Mouse (Mus musculus): ENCODE results near the gene Prnp. TPM values are rescaled to one million over a fixed set of nuclear protein-coding genes. Genes with fewer than 3 reads are reported as not detected.

Prnp gene
- polyA plus RNA-seq, 1 experiment, result 4.8 TPM

DNA sequence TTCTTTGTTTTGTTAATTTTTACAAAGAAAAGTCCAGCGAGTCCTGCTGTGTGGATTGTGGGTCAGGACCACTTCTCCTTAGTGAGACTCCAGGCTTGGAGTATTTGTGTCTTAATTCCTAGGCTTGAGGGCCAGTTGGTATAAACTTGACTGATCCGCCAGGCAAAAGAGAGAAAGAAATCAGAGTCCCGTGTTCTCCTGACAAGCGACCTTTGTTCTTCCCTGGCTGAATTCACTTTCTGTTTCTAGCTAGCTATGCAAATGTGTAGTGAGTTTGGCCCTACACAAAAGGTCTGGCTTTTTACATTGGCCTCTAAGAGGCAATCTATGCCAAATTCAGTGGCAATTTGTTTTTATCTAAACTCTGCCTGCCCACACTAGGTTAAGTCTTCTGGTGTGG lies 28.0 kb upstream of the Prnp start:
- Histone ChIP-seq H3K36me3 (ENCODE audit: control insufficient read depth) (no peaks in the 10 kb centered on the region), H3K9me3 (ENCODE audit: control insufficient read depth, low read length) (no peaks in the 10 kb centered on the region), H3K4me3 (replicated peaks) (no peak overlapping the region), H3K27me3 (ENCODE audit: control insufficient read depth) (peaks cover 39% of the 10 kb centered on the region), H3K4me1 (ENCODE audit: control insufficient read depth) (no peaks in the 10 kb centered on the region)
- TF ChIP-seq GATA1 (IDR thresholded peaks at IDR 0.05; ENCODE audit: low read length), result no peak
- no peak for TF ChIP-seq TAL1 (IDR thresholded peaks at IDR 0.05; ENCODE audit: low read length)

DNA sequence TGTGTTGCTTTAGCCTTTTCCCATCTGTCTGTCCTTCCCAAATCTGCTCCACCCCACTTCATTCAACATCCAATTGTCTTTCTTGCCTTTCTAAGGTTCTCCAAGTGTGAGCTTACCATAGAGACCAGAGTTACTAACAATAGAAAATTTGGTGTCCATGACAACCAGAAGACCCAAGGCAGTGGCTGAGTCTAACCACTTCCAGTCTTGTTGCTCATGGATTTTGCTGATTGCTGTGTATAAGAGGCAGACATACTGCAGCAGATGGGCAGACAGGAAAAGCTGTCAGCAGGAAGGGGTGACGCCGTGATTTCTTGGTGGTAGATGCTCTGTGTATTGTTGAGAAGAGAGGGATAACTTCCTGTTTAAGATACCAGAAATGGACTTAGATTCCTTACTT lies 26.6 kb upstream of the Prnp start:
- no peaks in the 10 kb centered on the region for H3K4me1 ChIP-seq (ENCODE audit: control insufficient read depth)
- no peaks in the 10 kb centered on the region for H3K36me3 ChIP-seq (ENCODE audit: control insufficient read depth)
- TF ChIP-seq TAL1 (IDR thresholded peaks at IDR 0.05; ENCODE audit: low read length), result no peak
- TF ChIP-seq GATA1 (IDR thresholded peaks at IDR 0.05; ENCODE audit: low read length), result no peak
- no peaks in the 10 kb centered on the region for H3K9me3 ChIP-seq (ENCODE audit: control insufficient read depth, low read length)
- no peak overlapping the region for H3K4me3 ChIP-seq (replicated peaks)
- peaks cover 53% of the 10 kb centered on the region for H3K27me3 ChIP-seq (ENCODE audit: control insufficient read depth)

DNA sequence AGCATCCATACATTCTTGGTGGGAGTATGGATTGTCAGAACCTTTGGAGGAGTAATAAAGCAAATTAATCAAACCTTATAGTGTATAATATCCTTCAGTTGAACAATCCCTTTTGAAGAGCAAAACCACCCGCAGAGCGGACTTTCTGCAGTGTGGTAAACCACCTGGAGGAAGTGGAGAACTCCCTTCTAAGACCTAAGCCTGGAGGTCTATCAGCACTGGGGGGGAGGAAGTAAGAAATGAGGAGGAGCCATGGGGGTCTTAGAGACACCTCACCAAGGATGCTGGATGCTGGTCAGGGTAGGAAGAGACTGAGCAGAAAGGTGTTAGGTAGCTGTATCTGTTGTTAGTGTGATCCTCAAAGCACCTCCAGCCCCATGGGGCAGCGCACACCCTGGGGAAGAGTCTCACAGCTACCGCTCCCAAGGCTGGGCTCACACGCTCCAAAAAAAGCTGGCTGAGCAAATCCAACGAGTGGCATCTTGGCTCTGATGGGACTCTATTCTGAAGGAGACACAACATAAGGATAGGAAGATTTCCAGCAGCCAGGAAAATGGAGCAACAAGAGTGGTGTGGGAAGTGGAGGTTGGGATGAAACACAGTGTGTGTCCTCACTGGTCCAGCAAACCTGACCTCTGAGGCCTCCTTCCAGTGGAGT lies 23.1 kb upstream of the Prnp start:
- H3K27me3 ChIP-seq (ENCODE audit: control insufficient read depth), result peaks cover 77% of the 10 kb centered on the region
- H3K36me3 ChIP-seq (ENCODE audit: control insufficient read depth), result no peaks in the 10 kb centered on the region
- no peaks in the 10 kb centered on the region for H3K9me3 ChIP-seq (ENCODE audit: control insufficient read depth, low read length)
- TF ChIP-seq GATA1 (IDR thresholded peaks at IDR 0.05; ENCODE audit: low read length), result no peak
- TF ChIP-seq TAL1 (IDR thresholded peaks at IDR 0.05; ENCODE audit: low read length), result no peak
- no peak overlapping the region for H3K4me3 ChIP-seq (replicated peaks)
- no peaks in the 10 kb centered on the region; the same call in 1 of the 2 replicates for H3K4me1 ChIP-seq (ENCODE audit: control insufficient read depth)

DNA sequence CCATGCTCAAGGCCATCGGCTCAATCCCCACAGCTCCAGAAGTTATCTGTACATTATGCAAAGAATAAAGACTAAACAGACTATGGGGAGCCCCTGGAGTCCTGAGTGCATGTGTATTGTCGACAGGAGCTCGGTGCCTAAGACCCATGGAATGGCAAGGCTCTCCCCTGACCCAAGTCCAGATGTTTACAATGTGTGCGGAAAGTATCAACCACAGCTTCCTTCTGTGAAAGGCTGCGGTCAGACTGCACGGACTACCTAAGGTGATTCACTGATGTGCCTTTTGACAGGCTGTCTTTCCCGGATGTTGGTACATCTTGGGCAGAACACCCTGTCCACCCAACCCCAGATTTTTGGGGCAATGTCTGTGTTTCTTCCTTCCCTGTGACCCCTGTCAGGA lies 21.5 kb upstream of the Prnp start:
- peaks cover 76% of the 10 kb centered on the region for H3K27me3 ChIP-seq (ENCODE audit: control insufficient read depth)
- H3K36me3 ChIP-seq (ENCODE audit: control insufficient read depth), result no peaks in the 10 kb centered on the region
- no peaks in the 10 kb centered on the region for H3K9me3 ChIP-seq (ENCODE audit: control insufficient read depth, low read length)
- TF ChIP-seq TAL1 (IDR thresholded peaks at IDR 0.05; ENCODE audit: low read length), result no peak
- TF ChIP-seq GATA1 (IDR thresholded peaks at IDR 0.05; ENCODE audit: low read length), result no peak
- H3K4me1 ChIP-seq (ENCODE audit: control insufficient read depth), result peaks cover 6% of the 10 kb centered on the region
- no peak overlapping the region for H3K4me3 ChIP-seq (replicated peaks)

DNA sequence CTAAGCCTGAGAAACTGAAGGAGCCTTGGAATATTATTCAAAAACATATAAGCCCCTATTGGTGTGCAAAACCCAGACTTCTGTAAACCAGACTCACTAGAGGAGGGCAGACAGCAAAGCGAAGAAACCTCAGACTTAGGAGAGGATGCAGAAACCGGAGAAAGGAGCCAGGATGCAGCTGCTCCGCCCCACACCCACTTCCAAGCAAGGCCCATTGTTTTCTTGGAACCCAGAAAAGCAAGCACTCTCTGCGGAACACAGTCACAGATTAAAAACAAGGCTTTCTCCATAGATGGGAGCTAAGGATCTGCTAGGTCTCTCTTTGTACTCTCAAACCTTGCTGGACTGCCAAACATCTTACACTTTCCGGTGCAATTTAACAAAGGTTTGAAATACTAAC lies 17.2 kb upstream of the Prnp start:
- no peak overlapping the region for H3K4me3 ChIP-seq (replicated peaks)
- TF ChIP-seq GATA1 (IDR thresholded peaks at IDR 0.05; ENCODE audit: low read length) (no peak), TAL1 (IDR thresholded peaks at IDR 0.05; ENCODE audit: low read length) (no peak)
- peaks cover 48% of the 10 kb centered on the region for H3K27me3 ChIP-seq (ENCODE audit: control insufficient read depth)
- no peaks in the 10 kb centered on the region for H3K36me3 ChIP-seq (ENCODE audit: control insufficient read depth)
- no peaks in the 10 kb centered on the region for H3K9me3 ChIP-seq (ENCODE audit: control insufficient read depth, low read length)
- peaks cover 6% of the 10 kb centered on the region for H3K4me1 ChIP-seq (ENCODE audit: control insufficient read depth)

DNA sequence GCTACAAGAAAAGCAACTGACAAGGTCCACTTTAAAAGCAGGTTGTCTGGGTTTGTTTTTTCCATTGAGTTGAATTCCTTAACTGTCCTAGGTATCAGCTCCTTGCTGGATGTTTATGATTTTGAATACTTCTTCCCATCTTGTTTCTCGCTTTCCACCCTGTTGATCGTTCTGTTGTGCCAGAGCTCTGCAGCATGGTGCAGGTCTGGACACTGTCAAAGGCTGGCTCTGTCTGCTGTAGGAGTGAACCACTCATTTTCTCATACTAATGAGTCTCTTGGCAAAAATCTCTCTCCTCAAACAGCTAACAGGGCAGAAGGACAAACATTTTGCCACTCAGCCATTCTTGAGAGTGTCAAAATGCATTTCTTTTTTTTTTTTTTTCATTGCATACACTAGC lies 14.6 kb upstream of the Prnp start:
- H3K36me3 ChIP-seq (ENCODE audit: control insufficient read depth), result no peaks in the 10 kb centered on the region
- TF ChIP-seq GATA1 (IDR thresholded peaks at IDR 0.05; ENCODE audit: low read length) (no peak), TAL1 (IDR thresholded peaks at IDR 0.05; ENCODE audit: low read length) (no peak)
- peaks cover 37% of the 10 kb centered on the region for H3K27me3 ChIP-seq (ENCODE audit: control insufficient read depth)
- peaks cover 6% of the 10 kb centered on the region for H3K4me1 ChIP-seq (ENCODE audit: control insufficient read depth)
- H3K9me3 ChIP-seq (ENCODE audit: control insufficient read depth, low read length), result no peaks in the 10 kb centered on the region
- H3K4me3 ChIP-seq (replicated peaks), result no peak overlapping the region

DNA sequence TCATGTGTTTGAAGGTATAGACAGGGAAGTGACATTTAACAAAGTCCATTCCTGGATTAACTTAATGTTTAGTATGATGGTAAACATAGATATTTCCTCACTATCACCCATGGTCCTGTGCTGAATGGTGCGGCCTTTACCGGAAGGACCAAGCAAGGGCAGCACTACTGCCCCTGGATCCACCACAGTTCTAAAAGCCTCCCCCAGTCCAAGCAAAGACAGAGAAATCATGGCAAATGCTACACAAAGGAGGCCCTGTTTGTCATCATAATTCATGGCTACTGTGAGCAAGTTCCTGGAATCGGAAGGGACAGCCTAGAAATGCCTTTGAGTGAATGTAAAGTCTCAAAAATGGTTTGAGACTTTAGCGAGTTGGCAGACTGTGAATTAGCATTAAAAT lies 13.7 kb upstream of the Prnp start:
- peaks cover 28% of the 10 kb centered on the region for H3K27me3 ChIP-seq (ENCODE audit: control insufficient read depth)
- no peaks in the 10 kb centered on the region for H3K36me3 ChIP-seq (ENCODE audit: control insufficient read depth)
- TF ChIP-seq GATA1 (IDR thresholded peaks at IDR 0.05; ENCODE audit: low read length) (no peak), TAL1 (IDR thresholded peaks at IDR 0.05; ENCODE audit: low read length) (no peak)
- H3K4me3 ChIP-seq (replicated peaks), result no peak overlapping the region
- no peaks in the 10 kb centered on the region for H3K9me3 ChIP-seq (ENCODE audit: control insufficient read depth, low read length)
- peaks cover 12% of the 10 kb centered on the region for H3K4me1 ChIP-seq (ENCODE audit: control insufficient read depth)

DNA sequence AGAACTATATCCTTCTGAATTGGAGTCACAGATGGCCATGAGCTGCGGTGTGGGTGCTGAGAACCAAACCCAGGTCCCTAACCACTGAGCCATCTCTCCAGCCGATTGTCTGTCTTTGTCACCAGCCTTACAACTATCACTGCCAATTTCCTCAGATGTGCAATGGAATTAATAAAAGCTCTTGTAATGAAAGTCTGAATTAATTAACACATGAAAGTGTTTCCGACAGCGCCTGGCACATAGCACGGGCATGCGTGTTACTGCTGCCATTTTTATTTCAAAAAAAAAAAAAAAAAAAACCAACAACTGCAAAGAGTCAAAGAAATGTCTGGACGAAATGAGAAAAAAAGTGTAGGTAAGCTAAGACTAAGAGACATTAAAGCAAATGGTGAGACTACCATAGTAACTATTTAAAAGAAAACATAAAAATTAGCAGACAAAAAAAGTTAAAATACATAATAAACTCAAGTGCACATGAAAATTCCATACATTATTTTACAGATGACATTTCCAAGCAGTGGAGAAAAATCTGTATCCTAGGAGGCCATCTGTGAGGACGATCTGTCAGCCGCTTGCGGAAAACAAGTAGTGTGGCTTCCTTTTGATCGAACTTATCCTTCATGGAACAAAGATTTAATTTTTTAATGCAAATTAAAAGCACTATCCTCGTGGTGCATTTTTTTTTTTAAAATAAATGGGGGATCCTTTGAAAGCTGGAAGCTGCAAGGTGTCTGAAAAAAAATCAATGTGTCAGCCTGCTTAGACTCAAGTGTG lies 12.2 kb upstream of the Prnp start:
- H3K36me3 ChIP-seq (ENCODE audit: control insufficient read depth), result no peaks in the 10 kb centered on the region
- H3K27me3 ChIP-seq (ENCODE audit: control insufficient read depth), result peaks cover 18% of the 10 kb centered on the region; the same call in 1 of the 2 replicates
- no peak overlapping the region for H3K4me3 ChIP-seq (replicated peaks)
- H3K4me1 ChIP-seq (ENCODE audit: control insufficient read depth), result peaks cover 7% of the 10 kb centered on the region; the same call in 1 of the 2 replicates
- TF ChIP-seq GATA1 (IDR thresholded peaks at IDR 0.05; ENCODE audit: low read length) (no peak), TAL1 (IDR thresholded peaks at IDR 0.05; ENCODE audit: low read length) (no peak)
- no peaks in the 10 kb centered on the region for H3K9me3 ChIP-seq (ENCODE audit: control insufficient read depth, low read length)

DNA sequence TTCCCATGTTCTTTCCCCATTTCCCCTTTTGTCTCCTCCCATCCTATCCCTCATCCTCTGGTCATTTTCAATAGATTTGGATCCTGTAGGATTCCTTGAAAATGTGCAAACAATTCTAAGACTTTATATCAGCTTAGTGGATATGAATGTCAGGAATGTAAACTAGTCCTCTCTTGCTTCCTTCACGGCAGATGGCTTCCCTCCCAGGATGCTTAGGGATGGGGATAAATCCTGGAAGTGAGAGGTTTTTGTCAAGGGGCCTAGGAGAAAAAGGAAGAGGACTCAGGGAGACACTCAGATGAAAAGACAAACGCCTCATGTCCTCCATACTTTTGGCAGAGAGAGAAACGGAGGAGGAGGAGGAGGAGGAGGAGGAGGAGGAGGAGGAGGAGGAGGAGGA lies 7.3 kb upstream of the Prnp start:
- Histone ChIP-seq H3K4me3 (replicated peaks) (no peak overlapping the region), H3K9me3 (ENCODE audit: control insufficient read depth, low read length) (no peaks in the 10 kb centered on the region), H3K36me3 (ENCODE audit: control insufficient read depth) (no peaks in the 10 kb centered on the region; the same call in 1 of the 2 replicates), H3K4me1 (ENCODE audit: control insufficient read depth) (peaks cover 48% of the 10 kb centered on the region), H3K27me3 (ENCODE audit: control insufficient read depth) (peaks cover 14% of the 10 kb centered on the region; the same call in 1 of the 2 replicates)
- no peak for TF ChIP-seq TAL1 (IDR thresholded peaks at IDR 0.05; ENCODE audit: low read length)
- no peak for TF ChIP-seq GATA1 (IDR thresholded peaks at IDR 0.05; ENCODE audit: low read length)

All from erythroblast, embryonic 14.5 days (primary cell).